Mouse (Mus musculus): ENCODE data around the gene Plin1. TPM values are rescaled to one million over a fixed set of nuclear protein-coding genes. Genes with fewer than 3 reads are reported as not detected.

The Plin1 gene
- polyA plus RNA-seq, 2 experiments: not detected

DNA sequence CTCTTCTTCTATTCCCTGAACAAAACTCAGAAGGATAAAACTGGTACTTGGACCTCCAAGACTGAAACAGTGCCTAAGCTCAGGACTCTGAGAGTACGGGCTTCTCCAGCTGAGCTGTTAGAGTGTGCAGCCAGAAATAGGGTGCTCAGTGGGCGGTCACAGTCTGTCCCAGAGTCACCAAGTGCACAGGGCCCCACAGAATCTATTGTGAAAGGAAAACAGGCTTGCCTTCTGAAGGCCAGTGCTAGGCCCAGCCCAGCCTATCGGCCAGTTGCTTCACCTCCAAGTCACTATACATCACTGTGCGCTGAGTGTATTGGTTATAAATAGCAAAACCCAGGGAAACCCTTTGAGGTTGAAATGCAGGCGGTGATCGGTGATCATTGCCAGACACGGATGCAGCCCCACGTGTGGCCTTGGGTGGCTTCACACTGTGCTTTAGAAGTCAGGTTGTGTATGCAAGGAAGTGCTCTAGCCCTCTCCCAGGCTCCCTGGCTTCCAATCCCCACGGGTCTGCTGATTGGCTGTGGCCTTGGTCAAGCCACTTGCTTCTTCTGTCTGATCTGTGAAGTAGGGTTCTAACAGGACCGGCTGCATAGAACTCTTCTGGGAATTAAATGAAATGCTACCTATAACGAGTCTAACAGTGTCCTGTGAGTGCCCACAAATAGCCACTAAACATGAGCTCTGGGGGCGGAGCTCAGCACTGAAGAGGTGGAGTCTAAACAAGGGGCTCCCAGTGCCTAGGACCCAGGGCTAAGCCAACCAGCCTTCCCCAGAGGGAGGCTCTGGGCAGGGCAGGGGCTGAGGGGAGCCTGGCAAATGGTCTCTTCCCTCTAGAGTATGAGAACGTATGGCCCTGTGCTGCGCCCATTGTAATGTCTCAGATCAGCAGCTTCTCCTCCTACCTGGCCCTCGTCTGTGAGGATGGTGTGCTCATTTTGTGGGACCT, 39.1 kb upstream of the Plin1 start:
- Histone ChIP-seq H3K27ac (no peak overlapping the region), H3K27me3 (ENCODE audit: control insufficient read depth, insufficient read depth, low read length) (no peaks in the 10 kb centered on the region), H3K9me3 (ENCODE audit: control insufficient read depth, low read length) (no peaks in the 10 kb centered on the region), H3K4me2 (ENCODE audit: low read depth) (no peak overlapping the region), H3K36me3 (replicated peaks; ENCODE audit: control insufficient read depth, insufficient read depth, low read depth) (no peaks in the 10 kb centered on the region), H3K9ac (replicated peaks) (no peak overlapping the region), H3K4me1 (replicated peaks; ENCODE audit: control insufficient read depth in 2 of 2, insufficient read depth in 2 of 2, low read length in 1 of 2) (no peaks in the 10 kb centered on the region), H3K4me3 (ENCODE audit: insufficient read depth in 1 of 2, low read depth in 2 of 2, low read length in 2 of 2) (no peak overlapping the region)
- TF ChIP-seq CTCF (IDR thresholded peaks at IDR 0.05; ENCODE audit: low read depth) (no peak), EP300 (IDR thresholded peaks at IDR 0.05; ENCODE audit: low read depth) (no peak)
- DNase-seq (ENCODE audit: low read depth in 3 of 3, low spot score in 3 of 3) (no peak), ATAC-seq (ENCODE audit: insufficient read depth) (no peak)
- 47% methylated on average over 15 of the region's 15 CpGs for WGBS (ENCODE audit: insufficient replicate concordance)

DNA sequence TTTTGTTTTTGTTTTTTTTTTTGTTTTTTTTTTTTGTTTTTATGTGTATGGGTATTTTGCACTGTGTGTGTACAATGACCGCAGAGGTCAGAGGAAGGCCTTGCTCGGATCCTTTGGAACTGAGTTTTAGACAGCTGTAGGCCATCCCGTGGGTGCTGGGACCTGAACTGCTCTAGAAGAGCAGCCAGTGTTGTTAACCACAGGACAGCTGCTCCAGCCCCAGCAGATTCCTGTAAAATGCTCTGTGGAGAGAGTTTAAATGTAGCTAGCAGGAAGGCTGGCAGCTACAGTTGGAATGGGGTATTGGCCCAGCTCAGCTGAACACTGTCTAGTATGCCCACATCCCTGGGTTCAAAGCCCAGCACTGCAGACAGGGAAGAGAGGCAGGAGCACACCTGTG, 37.0 kb upstream of the Plin1 start:
- WGBS (ENCODE audit: insufficient replicate concordance): 70% methylated on average over 3 of the region's 3 CpGs
- no peaks in the 10 kb centered on the region for H3K27me3 ChIP-seq (ENCODE audit: control insufficient read depth, insufficient read depth, low read length)
- ATAC-seq (ENCODE audit: insufficient read depth) (no peak), DNase-seq (ENCODE audit: low read depth in 3 of 3, low spot score in 3 of 3) (no peak)
- H3K9me3 ChIP-seq (ENCODE audit: control insufficient read depth, low read length): no peaks in the 10 kb centered on the region
- H3K4me3 ChIP-seq (ENCODE audit: insufficient read depth in 1 of 2, low read depth in 2 of 2, low read length in 2 of 2): no peak overlapping the region
- no peak overlapping the region for H3K27ac ChIP-seq
- TF ChIP-seq EP300 (IDR thresholded peaks at IDR 0.05; ENCODE audit: low read depth) (no peak), CTCF (IDR thresholded peaks at IDR 0.05; ENCODE audit: low read depth) (no peak)
- no peaks in the 10 kb centered on the region for H3K4me1 ChIP-seq (replicated peaks; ENCODE audit: control insufficient read depth in 2 of 2, insufficient read depth in 2 of 2, low read length in 1 of 2)
- H3K36me3 ChIP-seq (replicated peaks; ENCODE audit: control insufficient read depth, insufficient read depth, low read depth): no peaks in the 10 kb centered on the region
- no peak overlapping the region for H3K9ac ChIP-seq (replicated peaks)
- H3K4me2 ChIP-seq (ENCODE audit: low read depth): no peak overlapping the region

GRCm38 (mm10) chr7:79765991-79766390, 33.3 kb upstream of the Plin1 start:
- Histone ChIP-seq H3K4me1 (replicated peaks; ENCODE audit: control insufficient read depth in 2 of 2, insufficient read depth in 2 of 2, low read length in 1 of 2) (no peaks in the 10 kb centered on the region), H3K4me2 (ENCODE audit: low read depth) (no peak overlapping the region), H3K36me3 (replicated peaks; ENCODE audit: control insufficient read depth, insufficient read depth, low read depth) (no peaks in the 10 kb centered on the region), H3K27ac (no peak overlapping the region), H3K27me3 (ENCODE audit: control insufficient read depth, insufficient read depth, low read length) (no peaks in the 10 kb centered on the region), H3K4me3 (ENCODE audit: insufficient read depth in 1 of 2, low read depth in 2 of 2, low read length in 2 of 2) (no peak overlapping the region), H3K9me3 (ENCODE audit: control insufficient read depth, low read length) (no peaks in the 10 kb centered on the region), H3K9ac (replicated peaks) (no peak overlapping the region)
- ATAC-seq (ENCODE audit: insufficient read depth): no peak
- DNase-seq (ENCODE audit: low read depth in 3 of 3, low spot score in 3 of 3): no peak
- 21% methylated on average over 1 of the region's 1 CpGs for WGBS (ENCODE audit: insufficient replicate concordance)
- no peak; the same call in 1 of the 2 replicates for TF ChIP-seq CTCF (IDR thresholded peaks at IDR 0.05; ENCODE audit: low read depth)
- no peak for TF ChIP-seq EP300 (IDR thresholded peaks at IDR 0.05; ENCODE audit: low read depth)

DNA sequence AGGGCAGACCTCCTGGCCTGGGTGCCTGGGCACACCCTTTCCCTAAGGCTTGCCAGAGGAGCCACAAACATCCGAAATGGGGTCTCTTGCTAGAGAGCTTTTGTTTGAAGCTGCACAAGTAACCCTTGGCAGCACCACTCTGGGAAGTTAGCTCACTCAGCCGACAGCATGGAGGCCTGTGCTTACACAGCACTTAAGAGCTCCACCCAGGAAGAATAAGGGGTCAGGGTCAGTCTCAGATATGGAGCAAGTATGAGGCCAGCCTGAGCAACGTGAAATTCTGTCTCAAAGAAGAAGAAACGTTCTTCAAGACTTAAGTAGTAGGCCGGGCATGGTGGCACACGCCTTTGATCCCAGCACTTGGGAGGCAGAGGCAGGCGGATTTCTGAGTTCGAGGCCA, 29.4 kb upstream of the Plin1 start:
- WGBS (ENCODE audit: insufficient replicate concordance): 44% methylated on average over 8 of the region's 8 CpGs
- Histone ChIP-seq H3K27me3 (ENCODE audit: control insufficient read depth, insufficient read depth, low read length) (no peaks in the 10 kb centered on the region), H3K9ac (replicated peaks) (no peak overlapping the region), H3K36me3 (replicated peaks; ENCODE audit: control insufficient read depth, insufficient read depth, low read depth) (no peaks in the 10 kb centered on the region), H3K4me3 (ENCODE audit: insufficient read depth in 1 of 2, low read depth in 2 of 2, low read length in 2 of 2) (no peak overlapping the region), H3K4me1 (replicated peaks; ENCODE audit: control insufficient read depth in 2 of 2, insufficient read depth in 2 of 2, low read length in 1 of 2) (no peaks in the 10 kb centered on the region), H3K27ac (no peak overlapping the region), H3K4me2 (ENCODE audit: low read depth) (no peak overlapping the region), H3K9me3 (ENCODE audit: control insufficient read depth, low read length) (no peaks in the 10 kb centered on the region)
- no peak for DNase-seq (ENCODE audit: low read depth in 3 of 3, low spot score in 3 of 3)
- no peak for TF ChIP-seq EP300 (IDR thresholded peaks at IDR 0.05; ENCODE audit: low read depth)
- no peak for TF ChIP-seq CTCF (IDR thresholded peaks at IDR 0.05; ENCODE audit: low read depth)
- no peak for ATAC-seq (ENCODE audit: insufficient read depth)

DNA sequence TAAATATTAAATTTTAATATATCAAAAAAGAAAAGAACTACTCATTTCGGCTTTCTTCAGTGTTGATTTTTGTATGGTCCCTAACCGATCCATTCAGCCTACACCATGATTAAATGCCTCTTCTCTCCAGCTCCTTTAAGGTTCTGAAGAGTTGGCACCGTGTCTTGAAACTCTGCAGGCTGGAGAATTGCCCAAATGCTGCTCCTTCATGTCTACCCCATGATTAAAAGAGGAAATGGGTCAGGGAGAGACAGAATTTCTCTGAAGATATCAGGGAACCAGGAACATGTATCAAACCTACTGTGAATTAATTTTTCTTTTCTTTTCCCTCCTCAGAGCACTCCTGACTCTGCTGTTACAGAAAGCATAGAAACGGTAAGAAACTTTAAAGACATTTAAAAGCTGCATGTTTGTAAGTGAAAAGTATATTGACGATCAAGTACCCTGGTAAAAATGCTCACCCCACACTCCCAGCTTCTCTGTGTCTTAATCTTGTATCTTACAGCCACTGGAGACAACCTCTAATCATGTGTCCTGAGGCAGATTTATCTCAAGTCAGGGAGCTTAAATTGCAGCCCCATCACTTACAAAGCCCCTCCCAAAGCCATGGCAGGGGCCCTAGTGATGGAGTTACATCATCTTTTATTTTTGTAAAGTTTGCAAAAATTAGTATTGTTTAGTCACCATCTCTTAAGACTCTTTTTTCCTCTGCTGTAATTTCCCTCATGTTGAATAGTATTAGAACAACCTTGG, 28.6 kb upstream of the Plin1 start:
- H3K27ac ChIP-seq: no peak overlapping the region
- H3K4me1 ChIP-seq (replicated peaks; ENCODE audit: control insufficient read depth in 2 of 2, insufficient read depth in 2 of 2, low read length in 1 of 2): no peaks in the 10 kb centered on the region
- TF ChIP-seq CTCF (IDR thresholded peaks at IDR 0.05; ENCODE audit: low read depth): no peak
- no peak for TF ChIP-seq EP300 (IDR thresholded peaks at IDR 0.05; ENCODE audit: low read depth)
- ATAC-seq (ENCODE audit: insufficient read depth): no peak
- H3K27me3 ChIP-seq (ENCODE audit: control insufficient read depth, insufficient read depth, low read length): no peaks in the 10 kb centered on the region
- H3K9me3 ChIP-seq (ENCODE audit: control insufficient read depth, low read length): no peaks in the 10 kb centered on the region
- no peak overlapping the region for H3K4me3 ChIP-seq (ENCODE audit: insufficient read depth in 1 of 2, low read depth in 2 of 2, low read length in 2 of 2)
- DNase-seq (ENCODE audit: low read depth in 3 of 3, low spot score in 3 of 3): no peak
- WGBS (ENCODE audit: insufficient replicate concordance): 55% methylated on average over 5 of the region's 5 CpGs
- no peak overlapping the region for H3K9ac ChIP-seq (replicated peaks)
- H3K36me3 ChIP-seq (replicated peaks; ENCODE audit: control insufficient read depth, insufficient read depth, low read depth): no peaks in the 10 kb centered on the region
- no peak overlapping the region for H3K4me2 ChIP-seq (ENCODE audit: low read depth)
